Mouse (Mus musculus) kidney, adult 2 months (tissue): Measurements from ENCODE around the gene Mrpl38. TPM values are rescaled to one million over a fixed set of nuclear protein-coding genes. Genes with fewer than 3 reads are reported as not detected.

Experiments used
- DNase-seq: peaks from one replicate; pipeline ENCODE4 v3.0.0; 2021
- H3K27ac ChIP-seq: fragments of 200-500 bp; 2 replicates; pipeline ENCODE4 v1.5.1; 2012; ENCODE audit warnings: low read depth, low read length, control low read depth, inconsistent platforms; ENCODE audit not compliant: insufficient read depth
- H3K27me3 ChIP-seq: fragments of 200-500 bp; replicated peaks from 2 replicates; pipeline ENCODE4 v1.6.1; 2012; ENCODE audit warnings: mild to moderate bottlenecking, moderate library complexity, low read length, inconsistent platforms; ENCODE audit not compliant: control insufficient read depth, insufficient read depth
- H3K36me3 ChIP-seq: fragments of 200-500 bp; 2 replicates; pipeline ENCODE4 v1.6.1; 2012; ENCODE audit warnings: mild to moderate bottlenecking, moderate library complexity, low read length, inconsistent platforms; ENCODE audit not compliant: control insufficient read depth, insufficient read depth
- H3K4me1 ChIP-seq: fragments of 200-500 bp; 2 replicates; pipeline ENCODE4 v1.6.1; 2011; ENCODE audit warnings: low read length; ENCODE audit not compliant: control insufficient read depth, insufficient read depth
- H3K4me3 ChIP-seq: fragments of 200-500 bp; 2 replicates; pipeline ENCODE4 v1.5.1; 2011; ENCODE audit warnings: mild to moderate bottlenecking, low read depth, low read length, control low read depth; ENCODE audit not compliant: insufficient read depth
- CTCF ChIP-seq: fragments of 200-500 bp; conservative IDR thresholded peaks from 2 replicates; pipeline ENCODE4 v1.5.1; 2011; ENCODE audit warnings: low read depth, mild to moderate bottlenecking, control low read depth, low read length, moderate library complexity, mixed read lengths; ENCODE audit not compliant: insufficient read depth, insufficient read length
- POLR2A ChIP-seq: fragments of 200-500 bp; IDR thresholded peaks from one replicate; pipeline ENCODE4 v1.6.1; 2011; ENCODE audit warnings: low read depth, low read length, control low read depth
- WGBS: fragments of 180-500 bp; shearing (Covaris S2); methylation state at CpG from one replicate; pipeline ENCODE4 v1.1.7; 2018; 5-methylcytosine and 5-hydroxymethylcytosine counted together
- polyA plus RNA-seq: library from polyadenylated mRNA; depleted of rRNA; stranded (reverse); fragments of >200 nt; gene quantifications from 2 replicates; pipeline ENCODE4 v1.2.3, GENCODE M21; 2012

The Mrpl38 gene
- polyA plus RNA-seq, 1 experiment, result 70.7 TPM

- WGBS, result 78% methylated on average over 10 of the region's 10 CpGs
- Histone ChIP-seq H3K36me3 (no peaks in the 10 kb centered on the region), H3K4me3 (no peak overlapping the region), H3K27me3 (no peaks in the 10 kb centered on the region), H3K4me1 (peaks cover 19% of the 10 kb centered on the region), H3K27ac (no peak overlapping the region)
- no peak for DNase-seq
- TF ChIP-seq POLR2A (no peak), CTCF (no peak)
These were observed 3.7 kb upstream of the Mrpl38 start for GRCm38 (mm10) chr11:116142211-116142991.

- Histone ChIP-seq H3K4me1 (peaks cover 8% of the 10 kb centered on the region; the same call in 1 of the 2 replicates), H3K4me3 (peak overlapping the region; percentile 80), H3K36me3 (no peaks in the 10 kb centered on the region), H3K27me3 (no peaks in the 10 kb centered on the region), H3K27ac (peak overlapping the region; percentile 51)
- TF ChIP-seq CTCF (no peak), POLR2A (no peak)
- no peak for DNase-seq
- WGBS, result 1% methylated on average over 20 of the region's 20 CpGs
These were observed 586 bp downstream of the Mrpl38 start for GRCm38 (mm10) chr11:116138096-116138467.

GRCm38 (mm10) chr11:116134171-116134570 lies 4.5 kb downstream of the Mrpl38 start:
- WGBS, result 82% methylated on average over 10 of the region's 10 CpGs

GRCm38 (mm10) chr11:116133497-116133896 lies 5.2 kb downstream of the Mrpl38 start:
- H3K36me3 ChIP-seq, result no peaks in the 10 kb centered on the region
- 70% methylated on average over 5 of the region's 5 CpGs for WGBS
- no peak for DNase-seq

More at GRCm38 (mm10) chr11:116134171-116134570, 4.5 kb downstream of the Mrpl38 start:
- no peak for TF ChIP-seq CTCF
- TF ChIP-seq POLR2A, result no peak
- no peak for DNase-seq
- Histone ChIP-seq H3K4me3 (no peak overlapping the region), H3K27me3 (no peaks in the 10 kb centered on the region), H3K36me3 (no peaks in the 10 kb centered on the region), H3K4me1 (peaks cover 17% of the 10 kb centered on the region), H3K27ac (no peak overlapping the region)

GRCm38 (mm10) chr11:116132366-116133333 lies 6.0 kb downstream of the Mrpl38 start:
- 67% methylated on average over 16 of the region's 16 CpGs for WGBS
- Histone ChIP-seq H3K27ac (no peak overlapping the region), H3K36me3 (no peaks in the 10 kb centered on the region), H3K27me3 (no peaks in the 10 kb centered on the region), H3K4me1 (peaks cover 19% of the 10 kb centered on the region), H3K4me3 (no peak overlapping the region)
- peak; percentile 58; the same call in 1 of the 2 replicates for TF ChIP-seq CTCF
- TF ChIP-seq POLR2A, result no peak
- peak; percentile 56 for DNase-seq

More at GRCm38 (mm10) chr11:116133497-116133896, 5.2 kb downstream of the Mrpl38 start:
- Histone ChIP-seq H3K4me1 (peaks cover 15% of the 10 kb centered on the region), H3K27me3 (no peaks in the 10 kb centered on the region), H3K4me3 (no peak overlapping the region), H3K27ac (no peak overlapping the region)
- TF ChIP-seq CTCF, result no peak

- no peak for TF ChIP-seq CTCF
- TF ChIP-seq POLR2A, result no peak
- Histone ChIP-seq H3K4me1 (peaks cover 27% of the 10 kb centered on the region), H3K4me3 (peak overlapping the region; percentile 71; the same call in 1 of the 2 replicates), H3K36me3 (no peaks in the 10 kb centered on the region), H3K27ac (peak overlapping the region; percentile 92), H3K27me3 (no peaks in the 10 kb centered on the region)
- 68% methylated on average over 15 of the region's 15 CpGs for WGBS
- DNase-seq, result peak; percentile 35
These were observed 7.1 kb downstream of the Mrpl38 start for GRCm38 (mm10) chr11:116131349-116132170.
